Mouse (Mus musculus) CD4-positive helper T cell, adult 2 months (primary cell): ENCODE results near the gene Khdc1a.

ENCODE experiments used
- DNase-seq: peaks from one replicate; pipeline ENCODE4 v3.0.0-alpha.2; 2012; ENCODE audit warnings: low read depth, missing footprints, low spot score

Khdc1a gene

GRCm38 (mm10) chr1:21391138-21391671 lies 41.8 kb downstream of the Khdc1a start:
- DNase-seq, result no peak
